Mouse (Mus musculus) limb, embryonic 11.5 days (tissue): ENCODE measurements around the gene Trub2. TPM values are rescaled to one million over a fixed set of nuclear protein-coding genes. Genes with fewer than 3 reads are reported as not detected.

Source experiments
- ATAC-seq: fragments of 200-750 bp; cut with Nextera tagmentation; 2 replicates; pipeline ENCODE4 v1.8.0; 2017; ENCODE audit warnings: low read depth; ENCODE audit not compliant: insufficient number of reproducible peaks, low FRiP score, low TSS enrichment
- DNase-seq: peaks from one replicate; pipeline ENCODE4 v3.0.0-alpha.2; 2015; ENCODE audit warnings: low spot score
- H3K27ac ChIP-seq: fragments of 300-500 bp; sonication (generic); replicated peaks from 2 replicates; pipeline ENCODE4 v1.5.1; 2014; ENCODE audit warnings: low read depth, mild to moderate bottlenecking, low read length
- H3K27me3 ChIP-seq: fragments of 300-500 bp; sonication (generic); 2 replicates; pipeline ENCODE4 v1.6.1; 2014; ENCODE audit warnings: mild to moderate bottlenecking, low read length, mixed read lengths; ENCODE audit not compliant: control insufficient read depth, insufficient read depth
- H3K36me3 ChIP-seq: fragments of 300-500 bp; sonication (generic); 2 replicates; pipeline ENCODE4 v1.6.1; 2014; ENCODE audit warnings: mild to moderate bottlenecking, low read length, moderate library complexity, mixed read lengths; ENCODE audit not compliant: control insufficient read depth, insufficient read depth
- H3K4me1 ChIP-seq: fragments of 300-500 bp; sonication (generic); 2 replicates; pipeline ENCODE4 v1.6.1; 2014; ENCODE audit warnings: low read length, mixed read lengths; ENCODE audit not compliant: control insufficient read depth, insufficient read depth
- H3K4me2 ChIP-seq: fragments of 300-500 bp; sonication (generic); 2 replicates; pipeline ENCODE4 v1.6.1; 2014; ENCODE audit warnings: low read depth, mild to moderate bottlenecking, moderate library complexity; ENCODE audit not compliant: severe bottlenecking
- H3K4me3 ChIP-seq: fragments of 300-500 bp; sonication (generic); 2 replicates; pipeline ENCODE4 v1.5.1; 2014; ENCODE audit warnings: low read depth, low read length
- H3K9ac ChIP-seq: fragments of 300-500 bp; sonication (generic); 2 replicates; pipeline ENCODE4 v1.6.1; 2014; ENCODE audit warnings: mild to moderate bottlenecking, low read length
- H3K9me3 ChIP-seq: fragments of 300-500 bp; sonication (generic); 2 replicates; pipeline ENCODE4 v1.6.1; 2016; ENCODE audit warnings: low read length; ENCODE audit not compliant: control insufficient read depth
- WGBS: fragments of 180-500 bp; shearing (Covaris S2); extraction: QIAGEN DNeasy Blood & Tissue Kit; methylation state at CpG from one replicate; pipeline ENCODE4 v1.1.7; 2014; 5-methylcytosine and 5-hydroxymethylcytosine counted together
- polyA plus RNA-seq: library from polyadenylated mRNA; unstranded; fragments of >200 nt; fragmentation: Nextera tagmentation; extraction: Ambion mirVana; gene quantifications from 2 replicates; pipeline ENCODE4 v1.2.1, GENCODE M21; 2014

Trub2 gene
- polyA plus RNA-seq, 1 experiment from 2014 or later, result 36.1 TPM

- DNase-seq (no peak), ATAC-seq (no peak)
- Histone ChIP-seq H3K4me2 (no peak overlapping the region), H3K9me3 (no peaks in the 10 kb centered on the region), H3K4me1 (no peaks in the 10 kb centered on the region), H3K27ac (no peak overlapping the region), H3K9ac (no peak overlapping the region), H3K4me3 (no peak overlapping the region), H3K27me3 (no peaks in the 10 kb centered on the region), H3K36me3 (peaks cover 11% of the 10 kb centered on the region)
- 88% methylated on average over 5 of the region's 5 CpGs for WGBS
These were observed 76.4 kb downstream of the Trub2 start for GRCm38 (mm10) chr2:29711877-29712276.

Other genes with a start within 250 kb of the Trub2 start
- 17.1 and 19.7 TPM in 2 replicates for gene Rapgef1, start 168.8 kb downstream of the Trub2 start, polyA plus RNA-seq
- not detected in 2 replicates for gene Gm13420, start 36.8 kb downstream of the Trub2 start, polyA plus RNA-seq
- 0.65 TPM in 1 of 2 replicates, not detected in the other for gene Gm13547, start 29.2 kb downstream of the Trub2 start, polyA plus RNA-seq
- 42.7 and 45.4 TPM in 2 replicates for gene Coq4, start 1.0 kb downstream of the Trub2 start, polyA plus RNA-seq
- gene Slc27a4, start 14.1 kb upstream of the Trub2 start, polyA plus RNA-seq, result 9.0 and 11.6 TPM in 2 replicates
- gene Urm1, start 31.6 kb upstream of the Trub2 start, polyA plus RNA-seq, result 19.5 and 26.0 TPM in 2 replicates
- gene Cercam, start 80.7 kb upstream of the Trub2 start, polyA plus RNA-seq, result 8.4 and 8.7 TPM in 2 replicates
- gene Odf2, start 100.7 kb upstream of the Trub2 start, polyA plus RNA-seq, result 80.5 and 91.8 TPM in 2 replicates
- gene Gle1, start 146.9 kb upstream of the Trub2 start, polyA plus RNA-seq, result 65.2 and 70.4 TPM in 2 replicates
- gene Sptan1, start 177.1 kb upstream of the Trub2 start, polyA plus RNA-seq, result 89.9 and 103 TPM in 2 replicates